Mouse (Mus musculus) cerebellum, adult 2 months (tissue): Measurements from ENCODE around the gene Vwc2l. TPM values are rescaled to one million over a fixed set of nuclear protein-coding genes. Genes with fewer than 3 reads are reported as not detected.

Experiments used
- DNase-seq, 2 experiments: peaks; one replicate each; pipeline ENCODE4 v3.0.0; 2021
- H3K27ac ChIP-seq: fragments of 200-500 bp; 2 replicates; pipeline ENCODE4 v1.5.1; 2012; ENCODE audit warnings: low read length, control low read depth, inconsistent platforms; ENCODE audit not compliant: insufficient read depth
- H3K27me3 ChIP-seq: fragments of 200-500 bp; 2 replicates; pipeline ENCODE4 v1.6.1; 2012; ENCODE audit warnings: inconsistent platforms, mild to moderate bottlenecking, low read length, moderate library complexity; ENCODE audit not compliant: control insufficient read depth, insufficient read depth
- H3K4me1 ChIP-seq: fragments of 200-500 bp; 2 replicates; pipeline ENCODE4 v1.6.1; 2011; ENCODE audit warnings: low read length; ENCODE audit not compliant: control insufficient read depth, insufficient read depth
- H3K4me3 ChIP-seq: fragments of 200-500 bp; replicated peaks from 2 replicates; pipeline ENCODE3; 2011; ENCODE audit warnings: mild to moderate bottlenecking, low read depth, low read length, control low read depth; ENCODE audit not compliant: insufficient read depth
- CTCF ChIP-seq: fragments of 200-500 bp; IDR thresholded peaks from 2 replicates; pipeline ENCODE4 v1.5.1; 2011; ENCODE audit warnings: low read depth, mild to moderate bottlenecking, control low read depth, low read length, moderate library complexity, borderline replicate concordance; ENCODE audit not compliant: insufficient read depth
- POLR2A ChIP-seq: fragments of 200-500 bp; IDR thresholded peaks from 2 replicates; pipeline ENCODE4 v1.6.1; 2011; ENCODE audit warnings: low read length, control low read depth, borderline replicate concordance; ENCODE audit not compliant: insufficient read depth
- WGBS: fragments of 180-500 bp; shearing (Covaris S2); methylation state at CpG from one replicate; pipeline ENCODE4 v1.1.7; 2018; 5-methylcytosine and 5-hydroxymethylcytosine counted together
- polyA plus RNA-seq: library from polyadenylated mRNA; depleted of rRNA; stranded (reverse); fragments of >200 nt; gene quantifications from 2 replicates; pipeline ENCODE4 v1.2.3, GENCODE M21; 2012

Gene Vwc2l
- polyA plus RNA-seq, 1 experiment: 2.7 TPM

DNA sequence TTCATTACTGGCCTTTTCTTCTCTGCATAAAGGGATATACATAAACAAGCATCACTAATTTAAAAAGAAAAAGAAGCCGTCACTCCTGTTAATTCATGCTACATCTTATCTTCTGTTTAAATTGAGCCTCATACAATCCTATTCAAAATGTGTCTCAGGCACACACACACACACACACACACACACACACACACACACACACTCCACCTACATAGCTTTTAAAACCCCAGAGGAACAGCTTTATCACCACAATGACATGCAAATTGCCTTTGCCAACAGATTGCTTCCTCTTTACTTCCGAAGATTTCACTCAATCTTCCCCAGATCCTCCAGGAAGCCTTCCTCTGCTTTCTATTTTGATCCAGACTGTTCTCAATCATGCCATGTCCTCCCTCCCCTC lies 136.2 kb downstream of the Vwc2l start:
- H3K4me1 ChIP-seq: no peaks in the 10 kb centered on the region
- 66% methylated on average over 2 of the region's 2 CpGs for WGBS
- no peak overlapping the region for H3K4me3 ChIP-seq
- H3K27ac ChIP-seq: no peak overlapping the region
- H3K27me3 ChIP-seq: no peaks in the 10 kb centered on the region
- no peak for DNase-seq
- TF ChIP-seq POLR2A (no peak), CTCF (no peak)

- peak in 1 of 2 experiments; percentile 38 for DNase-seq
- Histone ChIP-seq H3K27ac (no peak overlapping the region), H3K4me3 (no peak overlapping the region), H3K4me1 (no peaks in the 10 kb centered on the region), H3K27me3 (no peaks in the 10 kb centered on the region)
- TF ChIP-seq CTCF (no peak), POLR2A (no peak)
- WGBS: 22% methylated on average over 5 of the region's 5 CpGs
These were observed 140.6 kb downstream of the Vwc2l start for GRCm38 (mm10) chr1:70866137-70866536.

DNA sequence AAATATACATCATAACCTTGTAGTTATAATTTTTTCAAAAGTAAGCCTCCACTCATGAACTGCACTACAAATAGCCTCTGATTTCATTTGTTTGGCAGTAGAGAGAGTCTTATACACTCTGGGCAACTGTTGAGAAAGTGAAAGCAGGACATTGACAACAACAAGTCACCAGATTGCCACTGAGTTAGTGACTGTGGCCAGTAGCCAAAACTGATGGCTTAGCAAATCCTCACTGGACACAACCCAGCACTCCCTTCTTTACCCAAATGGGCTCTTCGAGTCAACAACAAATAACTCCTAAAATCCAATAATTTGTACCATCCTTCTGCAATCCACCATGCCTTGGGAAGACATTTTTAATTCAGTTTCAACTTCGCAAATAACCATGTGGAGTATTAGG lies 155.0 kb downstream of the Vwc2l start:
- DNase-seq: no peak
- WGBS: 56% methylated on average over 2 of the region's 2 CpGs
- TF ChIP-seq CTCF (no peak), POLR2A (no peak)
- Histone ChIP-seq H3K4me1 (no peaks in the 10 kb centered on the region), H3K27me3 (no peaks in the 10 kb centered on the region), H3K4me3 (no peak overlapping the region), H3K27ac (no peak overlapping the region)

DNA sequence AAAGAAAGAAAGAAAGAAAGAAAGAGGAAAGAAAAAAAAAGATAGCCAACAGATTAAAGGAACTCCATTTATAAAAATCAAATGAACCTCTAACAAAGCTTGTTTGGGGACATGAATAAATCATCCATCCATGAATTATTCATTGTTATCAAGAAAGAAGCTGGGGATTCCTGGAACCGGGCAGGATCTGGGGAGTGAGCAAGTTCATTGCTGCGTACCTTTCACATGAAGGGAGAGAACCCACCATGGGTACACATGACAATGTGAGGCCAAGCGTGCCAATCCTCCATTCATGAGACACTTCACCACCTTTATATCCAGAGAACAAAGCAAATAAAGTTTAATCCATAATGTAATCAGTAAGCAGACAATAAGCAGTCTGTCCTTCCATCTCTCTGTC lies 155.8 kb downstream of the Vwc2l start:
- H3K4me1 ChIP-seq: no peaks in the 10 kb centered on the region
- no peak for DNase-seq
- whole genome bisulfite sequencing: 41% methylated on average over 3 of the region's 3 CpGs
- no peaks in the 10 kb centered on the region for H3K27me3 ChIP-seq
- TF ChIP-seq POLR2A: no peak
- no peak for TF ChIP-seq CTCF
- H3K27ac ChIP-seq: no peak overlapping the region
- no peak overlapping the region for H3K4me3 ChIP-seq

- TF ChIP-seq POLR2A (no peak), CTCF (no peak)
These were observed 158.6 kb downstream of the Vwc2l start for GRCm38 (mm10) chr1:70884156-70884555.

DNA sequence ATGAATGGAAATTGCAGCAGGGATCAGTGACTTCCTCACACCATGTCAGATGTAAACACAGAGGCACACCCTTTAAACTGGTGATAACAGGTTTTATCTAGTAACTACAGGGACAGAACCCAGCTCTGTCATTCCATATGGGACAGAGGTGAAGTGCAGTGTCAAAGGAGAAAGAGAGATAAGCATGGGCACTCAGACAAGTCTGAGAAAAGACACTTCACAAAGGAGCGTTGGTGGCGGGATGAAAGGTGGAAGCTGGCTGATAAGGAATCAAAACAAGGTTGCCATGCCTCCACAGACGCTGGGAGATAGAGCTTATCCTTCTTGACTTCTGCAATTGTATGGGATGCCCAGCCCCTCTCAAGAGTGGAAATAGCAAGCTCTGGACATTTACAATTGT lies 176.8 kb downstream of the Vwc2l start:
- Histone ChIP-seq H3K4me3 (no peak overlapping the region), H3K4me1 (no peaks in the 10 kb centered on the region), H3K27ac (no peak overlapping the region), H3K27me3 (no peaks in the 10 kb centered on the region)
- no peak for DNase-seq
- 85% methylated on average over 3 of the region's 3 CpGs for WGBS
- TF ChIP-seq CTCF (no peak), POLR2A (no peak)

More at GRCm38 (mm10) chr1:70884156-70884555, 158.6 kb downstream of the Vwc2l start:
- DNase-seq: no peak
- Histone ChIP-seq H3K4me1 (no peaks in the 10 kb centered on the region), H3K27ac (no peak overlapping the region), H3K4me3 (no peak overlapping the region), H3K27me3 (no peaks in the 10 kb centered on the region)
- 49% methylated on average over 4 of the region's 4 CpGs for whole genome bisulfite sequencing

DNA sequence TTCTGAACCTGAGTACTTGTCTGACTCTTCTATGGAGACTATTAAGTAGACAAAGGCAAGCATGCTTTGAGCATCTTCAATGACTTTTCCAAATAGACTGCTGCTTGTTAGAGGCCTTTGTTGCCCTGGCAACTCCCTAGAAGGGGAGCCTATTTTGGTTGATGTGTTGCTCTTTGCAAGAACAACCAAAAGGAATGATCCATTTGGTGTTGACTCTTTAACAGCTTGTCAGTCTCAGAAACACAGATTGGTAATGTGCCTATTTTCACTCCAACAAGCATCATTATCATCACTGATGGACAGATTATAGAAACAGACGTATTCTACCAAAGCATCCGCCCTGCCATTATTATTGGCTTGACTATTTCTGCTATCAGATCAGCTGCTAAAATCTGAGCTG lies 181.9 kb downstream of the Vwc2l start:
- 90% methylated on average over 2 of the region's 2 CpGs for WGBS
- no peak overlapping the region for H3K27ac ChIP-seq
- H3K4me1 ChIP-seq: no peaks in the 10 kb centered on the region
- no peak overlapping the region for H3K4me3 ChIP-seq
- DNase-seq: no peak
- TF ChIP-seq POLR2A (no peak), CTCF (no peak)
- no peaks in the 10 kb centered on the region for H3K27me3 ChIP-seq

DNA sequence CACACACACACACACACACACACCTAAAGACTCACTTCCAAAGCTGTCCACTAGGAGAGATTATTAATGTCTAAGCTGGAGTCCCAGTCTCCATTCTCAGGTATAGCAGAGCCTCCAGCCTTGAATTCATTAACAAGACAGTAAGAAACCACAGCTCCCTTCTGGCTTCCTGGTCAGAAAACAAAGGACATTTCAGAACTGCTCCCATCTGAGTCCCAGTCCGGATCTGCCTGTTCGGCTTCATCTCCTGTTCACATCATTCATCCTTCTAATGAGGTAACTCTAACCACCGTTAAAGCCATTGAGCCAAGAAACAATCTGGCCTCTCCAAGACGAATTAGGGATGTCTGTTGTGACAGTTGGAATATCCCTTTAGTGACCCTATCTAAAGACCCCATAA lies 185.7 kb downstream of the Vwc2l start:
- Histone ChIP-seq H3K27me3 (no peaks in the 10 kb centered on the region), H3K4me1 (no peaks in the 10 kb centered on the region), H3K27ac (no peak overlapping the region), H3K4me3 (no peak overlapping the region)
- TF ChIP-seq POLR2A (no peak), CTCF (no peak)
- DNase-seq: no peak
- 53% methylated on average over 4 of the region's 4 CpGs for WGBS
